Mouse (Mus musculus): Measurements from ENCODE around the gene Acp2. TPM values are rescaled to one million over a fixed set of nuclear protein-coding genes. Genes with fewer than 3 reads are reported as not detected.

Gene Acp2
- 5.7 and 6.7 TPM in 2 replicates for polyA plus RNA-seq (2012; rRNA removed)

GRCm38 (mm10) chr2:91202222-91202971 is at the start of gene Acp2, which contains the start of gene Nr1h3:
Gene Acp2, plus strand, starts transcription at chr2:91202885.
Gene Nr1h3, minus strand, starts transcription at chr2:91202834.

GRCm38 (mm10) chr2:91183711-91184405 is 18.8 kb upstream of the Acp2 start, which contains the start of gene Madd:
Gene Madd, minus strand, starts transcription at chr2:91183837.

GRCm38 (mm10) chr2:91236601-91237510 is 34.2 kb downstream of the Acp2 start, which contains the start of gene Ddb2:
Gene Ddb2, minus strand, starts transcription at chr2:91236982.

GRCm38 (mm10) chr2:91255661-91256150 is 53.0 kb downstream of the Acp2 start, which contains the start of gene Pacsin3:
Gene Pacsin3, plus strand, starts transcription at chr2:91255954.

Other genes with a start within 250 kb of the Acp2 start
- gene Rapsn, start 167.3 kb upstream of the Acp2 start, polyA plus RNA-seq (2012; rRNA removed) = 0.50 and 0.96 TPM in 2 replicates
- gene Psmc3, start 148.9 kb upstream of the Acp2 start, polyA plus RNA-seq (2012; rRNA removed) = 134 and 150 TPM in 2 replicates
- gene Slc39a13, start 132.5 kb upstream of the Acp2 start, polyA plus RNA-seq (2012; rRNA removed) = 10.0 and 11.2 TPM in 2 replicates
- 16.8 and 21.6 TPM in 2 replicates for gene Spi1, start 120.5 kb upstream of the Acp2 start, polyA plus RNA-seq (2012; rRNA removed)
- 0.05 and 0.06 TPM in 2 replicates for gene Mybpc3, start 84.7 kb upstream of the Acp2 start, polyA plus RNA-seq (2012; rRNA removed)
- gene Madd, start 19.0 kb upstream of the Acp2 start, polyA plus RNA-seq (2012; rRNA removed) = 7.3 and 7.9 TPM in 2 replicates
- 13.3 and 15.6 TPM in 2 replicates for gene Nr1h3, start 51 bp upstream of the Acp2 start, polyA plus RNA-seq (2012; rRNA removed)
- gene Ddb2, start 34.1 kb downstream of the Acp2 start, polyA plus RNA-seq (2012; rRNA removed) = 8.6 and 9.7 TPM in 2 replicates
- 10.5 and 11.1 TPM in 2 replicates for gene Pacsin3, start 53.1 kb downstream of the Acp2 start, polyA plus RNA-seq (2012; rRNA removed)
- 18.6 and 29.1 TPM in 2 replicates for gene Arfgap2, start 62.1 kb downstream of the Acp2 start, polyA plus RNA-seq (2012; rRNA removed)
- 1.8 TPM in 2 replicates for gene 1110051M20Rik, start 241.8 kb downstream of the Acp2 start, polyA plus RNA-seq (2012; rRNA removed)